Mouse (Mus musculus) cerebellum, adult 2 months (tissue): ENCODE measurements around the gene Casp1. TPM values are rescaled to one million over a fixed set of nuclear protein-coding genes. Genes with fewer than 3 reads are reported as not detected.

Experiments used
- DNase-seq, 2 experiments: peaks; one replicate each; pipeline ENCODE4 v3.0.0; 2021
- H3K27ac ChIP-seq: fragments of 200-500 bp; 2 replicates; pipeline ENCODE4 v1.5.1; 2012; ENCODE audit warnings: low read length, control low read depth, inconsistent platforms; ENCODE audit not compliant: insufficient read depth
- H3K27me3 ChIP-seq: fragments of 200-500 bp; 2 replicates; pipeline ENCODE4 v1.6.1; 2012; ENCODE audit warnings: inconsistent platforms, mild to moderate bottlenecking, low read length, moderate library complexity; ENCODE audit not compliant: control insufficient read depth, insufficient read depth
- H3K4me1 ChIP-seq: fragments of 200-500 bp; 2 replicates; pipeline ENCODE4 v1.6.1; 2011; ENCODE audit warnings: low read length; ENCODE audit not compliant: control insufficient read depth, insufficient read depth
- H3K4me3 ChIP-seq: fragments of 200-500 bp; replicated peaks from 2 replicates; pipeline ENCODE3; 2011; ENCODE audit warnings: mild to moderate bottlenecking, low read depth, low read length, control low read depth; ENCODE audit not compliant: insufficient read depth
- CTCF ChIP-seq: fragments of 200-500 bp; IDR thresholded peaks from 2 replicates; pipeline ENCODE4 v1.5.1; 2011; ENCODE audit warnings: low read depth, mild to moderate bottlenecking, control low read depth, low read length, moderate library complexity, borderline replicate concordance; ENCODE audit not compliant: insufficient read depth
- POLR2A ChIP-seq: fragments of 200-500 bp; IDR thresholded peaks from 2 replicates; pipeline ENCODE4 v1.6.1; 2011; ENCODE audit warnings: low read length, control low read depth, borderline replicate concordance; ENCODE audit not compliant: insufficient read depth
- WGBS: fragments of 180-500 bp; shearing (Covaris S2); methylation state at CpG from one replicate; pipeline ENCODE4 v1.1.7; 2018; 5-methylcytosine and 5-hydroxymethylcytosine counted together
- polyA plus RNA-seq: library from polyadenylated mRNA; depleted of rRNA; stranded (reverse); fragments of >200 nt; gene quantifications from 2 replicates; pipeline ENCODE4 v1.2.3, GENCODE M21; 2012

Casp1 gene
- polyA plus RNA-seq, 1 experiment: 1.3 TPM

DNA sequence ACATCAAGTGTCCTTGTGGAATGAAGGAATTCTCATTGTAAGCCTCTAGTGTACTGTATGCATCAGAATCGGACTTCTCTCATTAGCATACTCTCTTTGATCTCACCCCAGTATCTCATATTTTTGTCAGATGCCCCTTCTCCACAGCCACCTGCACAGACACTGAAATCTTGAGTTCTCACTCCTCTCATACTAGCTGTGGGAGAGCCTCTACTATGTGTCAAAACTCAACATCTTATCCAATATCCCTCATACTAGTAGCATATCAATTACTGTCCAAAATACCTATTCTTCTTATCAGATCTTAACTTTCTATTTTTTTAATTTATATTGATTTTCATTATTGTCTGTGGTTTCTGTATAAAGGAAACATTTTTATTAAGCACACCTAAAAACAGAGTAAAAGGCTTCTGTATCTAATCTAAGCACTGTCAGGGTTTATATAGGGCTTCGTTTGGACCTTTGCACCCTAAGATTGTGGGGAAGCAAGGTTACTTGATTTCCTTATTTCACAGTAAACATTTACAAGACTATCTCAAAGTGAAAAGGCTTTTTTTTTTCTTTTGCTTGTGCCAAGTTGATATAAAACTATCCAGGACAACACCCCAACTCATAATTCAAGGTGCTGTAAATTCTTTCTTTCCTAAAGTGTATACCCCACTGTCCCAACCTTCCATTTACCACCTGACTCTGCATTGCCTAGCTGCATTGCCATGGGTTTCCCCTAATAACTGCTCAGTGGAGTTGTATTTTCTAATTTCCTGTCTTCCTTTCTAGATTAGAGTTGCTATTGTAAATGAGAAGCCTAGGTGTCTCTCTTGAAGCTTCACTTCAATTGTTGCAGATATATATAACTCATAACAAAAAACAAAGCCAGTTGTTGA, 1.7 kb upstream of the Casp1 start:
- Histone ChIP-seq H3K27me3 (no peaks in the 10 kb centered on the region), H3K27ac (no peak overlapping the region), H3K4me1 (no peaks in the 10 kb centered on the region), H3K4me3 (no peak overlapping the region)
- DNase-seq: no peak
- 82% methylated on average over 2 of the region's 2 CpGs for WGBS
- TF ChIP-seq CTCF (no peak), POLR2A (no peak)

DNA sequence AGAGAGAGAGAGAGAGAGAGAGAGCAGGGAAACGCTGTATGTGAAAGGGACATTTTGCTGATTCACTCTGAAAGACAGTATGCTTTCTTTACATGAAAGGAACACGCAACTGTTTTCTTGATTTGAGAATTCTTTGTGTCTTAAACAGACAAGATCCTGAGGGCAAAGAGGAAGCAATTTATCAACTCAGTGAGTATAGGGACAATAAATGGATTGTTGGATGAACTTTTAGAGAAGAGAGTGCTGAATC, 740 bp downstream of the Casp1 start:
- H3K27me3 ChIP-seq: no peaks in the 10 kb centered on the region
- TF ChIP-seq CTCF (no peak), POLR2A (no peak)
- no peaks in the 10 kb centered on the region for H3K4me1 ChIP-seq
- no peak overlapping the region for H3K4me3 ChIP-seq
- DNase-seq: no peak
- 88% methylated on average over 2 of the region's 2 CpGs for WGBS
- no peak overlapping the region for H3K27ac ChIP-seq

DNA sequence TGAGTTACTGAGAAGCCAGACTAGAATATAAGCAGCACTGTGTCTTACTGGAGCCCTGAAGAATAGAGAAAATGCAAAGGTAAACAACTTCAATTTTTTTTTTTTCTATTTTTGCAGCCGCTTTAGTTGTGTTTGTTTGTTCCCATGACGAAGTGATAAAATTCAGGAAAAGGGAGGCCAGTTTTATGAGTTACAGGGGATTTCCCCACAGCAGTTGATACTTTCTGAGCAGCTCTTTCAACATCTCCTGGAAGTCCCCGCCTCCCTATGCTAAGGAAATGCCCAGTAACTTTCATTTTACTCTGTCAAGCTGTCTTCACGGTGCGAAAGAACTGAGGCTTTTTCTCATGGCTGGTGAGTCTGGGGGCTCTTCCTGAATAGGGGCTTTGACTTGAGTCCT, 10.2 kb downstream of the Casp1 start, which contains the start of gene Casp4:
Gene Casp4, plus strand, starts transcription at position 268 of the 400 bp plus-strand sequence.
- Histone ChIP-seq H3K4me1 (no peaks in the 10 kb centered on the region), H3K27ac (no peak within 1 kb of the TSS), H3K27me3 (no peaks in the 10 kb centered on the region), H3K4me3 (no peak within 1 kb of the TSS)
- no peak for DNase-seq
- TF ChIP-seq CTCF: no peak
- no peak for TF ChIP-seq POLR2A
- WGBS: 78% methylated on average over 5 of the region's 5 CpGs

DNA sequence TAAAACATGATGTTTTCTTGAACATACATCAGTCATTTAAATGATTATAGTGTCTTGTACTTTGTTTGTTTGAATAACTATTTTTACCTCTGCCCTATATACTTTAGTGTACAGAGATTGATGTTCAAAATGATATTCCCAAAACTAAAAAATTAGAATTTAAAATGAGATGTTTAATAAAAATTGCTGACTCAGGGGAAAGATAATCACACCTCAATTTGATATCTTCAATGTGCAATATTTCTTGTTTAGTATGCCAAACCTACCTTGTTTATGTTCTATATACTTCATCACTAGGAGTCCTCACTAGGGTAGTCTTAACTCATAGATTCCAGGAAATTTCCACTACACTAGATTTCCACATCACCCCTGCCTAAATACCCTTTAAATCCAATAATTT, 11.8 kb downstream of the Casp1 start:
- Histone ChIP-seq H3K27ac (no peak overlapping the region), H3K4me1 (no peaks in the 10 kb centered on the region), H3K4me3 (no peak overlapping the region), H3K27me3 (no peaks in the 10 kb centered on the region)
- DNase-seq: no peak
- TF ChIP-seq CTCF (no peak), POLR2A (no peak)

DNA sequence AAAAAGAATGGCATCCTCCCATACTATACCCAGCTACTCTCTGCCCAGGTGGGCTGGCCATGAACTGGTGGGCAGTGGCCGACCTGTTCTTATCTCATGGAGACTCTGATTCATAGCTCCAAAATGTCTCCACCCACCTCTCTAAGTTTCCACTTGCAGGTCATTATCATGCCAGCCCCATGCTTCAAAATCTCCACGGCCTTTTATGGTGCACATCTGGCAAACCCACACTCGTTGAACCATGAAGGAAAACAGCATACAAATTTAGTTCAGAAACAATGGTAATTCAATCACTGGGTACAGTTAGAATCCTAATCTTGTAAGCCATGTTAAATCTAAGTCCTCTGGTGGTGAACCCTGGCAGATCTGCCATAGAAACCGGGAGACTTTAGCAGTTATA, 13.1 kb downstream of the Casp1 start:
- DNase-seq: no peak
- 70% methylated on average over 4 of the region's 4 CpGs for WGBS
- Histone ChIP-seq H3K4me3 (no peak overlapping the region), H3K27ac (no peak overlapping the region), H3K4me1 (no peaks in the 10 kb centered on the region), H3K27me3 (no peaks in the 10 kb centered on the region)
- TF ChIP-seq CTCF (no peak), POLR2A (no peak)

DNA sequence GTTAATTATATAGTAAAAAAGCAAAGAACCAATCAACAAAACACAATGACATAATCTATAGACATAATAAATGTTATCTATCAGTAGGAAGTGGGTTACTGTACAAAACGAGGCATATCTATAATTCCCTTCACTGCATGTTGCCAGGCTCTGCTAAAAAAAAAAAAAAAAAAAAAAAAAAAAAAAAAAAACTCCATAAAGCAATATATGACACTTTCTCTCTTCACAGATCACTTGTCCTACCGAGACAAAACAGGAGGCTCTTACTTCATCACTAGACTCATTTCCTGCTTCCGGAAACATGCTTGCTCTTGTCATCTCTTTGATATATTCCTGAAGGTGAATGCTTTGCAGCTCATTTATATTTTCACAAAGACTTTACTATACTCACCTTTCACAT, 29.9 kb downstream of the Casp1 start:
- H3K4me1 ChIP-seq: no peaks in the 10 kb centered on the region

DNA sequence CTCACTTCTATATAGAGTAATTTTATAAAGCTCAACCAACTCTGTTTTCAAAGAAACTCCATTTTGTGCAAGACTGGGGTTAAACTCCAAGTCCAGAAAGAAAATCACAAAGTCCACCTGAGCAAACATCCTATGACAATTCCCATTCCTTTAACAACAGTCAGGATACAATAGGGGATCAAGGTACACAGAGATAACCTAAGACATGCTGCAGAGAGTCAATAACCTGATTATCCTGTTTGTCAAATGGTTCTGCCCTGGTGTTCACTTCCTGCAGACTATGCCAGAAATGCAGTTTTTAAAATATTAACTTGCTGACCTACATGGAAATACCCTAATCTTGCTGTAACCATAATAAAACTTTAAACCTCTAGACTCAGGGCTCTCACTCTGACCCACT, 34.1 kb downstream of the Casp1 start:
- Histone ChIP-seq H3K27me3 (no peaks in the 10 kb centered on the region), H3K4me3 (no peak overlapping the region), H3K27ac (no peak overlapping the region), H3K4me1 (no peaks in the 10 kb centered on the region)
- no peak for DNase-seq
- TF ChIP-seq CTCF: no peak
- no peak for TF ChIP-seq POLR2A

More for the DNA sequence above, 29.9 kb downstream of the Casp1 start:
- Histone ChIP-seq H3K27ac (no peak overlapping the region), H3K27me3 (no peaks in the 10 kb centered on the region), H3K4me3 (no peak overlapping the region)
- TF ChIP-seq CTCF (no peak), POLR2A (no peak)
- 78% methylated on average over 3 of the region's 3 CpGs for WGBS
- DNase-seq: no peak

DNA sequence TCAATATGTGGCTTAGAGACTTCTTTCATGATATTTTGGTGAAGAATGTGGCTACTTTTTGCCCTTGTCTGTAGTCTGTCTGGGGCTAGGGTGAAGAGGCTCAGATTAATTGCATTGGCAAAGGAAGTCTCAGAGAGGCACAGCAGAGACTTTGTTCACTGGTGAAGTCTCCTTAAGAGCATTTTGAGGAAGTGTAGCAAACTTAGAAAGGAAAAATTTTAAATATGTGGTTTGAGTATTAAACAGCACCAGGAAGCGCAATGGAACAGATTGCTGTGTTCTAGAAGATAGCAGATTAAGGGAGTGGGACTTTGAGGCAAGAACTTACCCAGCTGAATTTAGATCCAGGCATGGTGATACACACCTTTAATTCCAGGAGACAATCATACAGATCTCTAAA, 35.1 kb downstream of the Casp1 start:
- WGBS: 98% methylated on average over 1 of the region's 1 CpGs
- Histone ChIP-seq H3K4me3 (no peak overlapping the region), H3K4me1 (no peaks in the 10 kb centered on the region), H3K27me3 (no peaks in the 10 kb centered on the region), H3K27ac (no peak overlapping the region)
- DNase-seq: no peak
- no peak for TF ChIP-seq CTCF
- no peak for TF ChIP-seq POLR2A
